Mouse (Mus musculus) kidney, embryonic 15.5 days (tissue): ENCODE measurements around the gene Gm6993. TPM values are rescaled to one million over a fixed set of nuclear protein-coding genes. Genes with fewer than 3 reads are reported as not detected.

ENCODE experiments used
- ATAC-seq: fragments of 200-750 bp; cut with Nextera tagmentation; replicated peaks from 2 replicates; pipeline ENCODE4 v1.8.0; 2017; ENCODE audit warnings: moderate TSS enrichment; ENCODE audit not compliant: low FRiP score
- H3K27ac ChIP-seq: fragments of 300-500 bp; sonication (generic); 2 replicates; pipeline ENCODE4 v1.5.1; 2015; ENCODE audit warnings: mild to moderate bottlenecking, inconsistent platforms
- H3K27me3 ChIP-seq: fragments of 300-500 bp; sonication (generic); 2 replicates; pipeline ENCODE4 v1.6.1; 2015; ENCODE audit warnings: inconsistent platforms
- H3K36me3 ChIP-seq: fragments of 300-500 bp; sonication (generic); 2 replicates; pipeline ENCODE4 v1.6.1; 2015; ENCODE audit warnings: inconsistent platforms
- H3K4me1 ChIP-seq: fragments of 300-500 bp; sonication (generic); 2 replicates; pipeline ENCODE4 v1.6.1; 2015; ENCODE audit warnings: inconsistent platforms
- H3K4me2 ChIP-seq: fragments of 300-500 bp; sonication (generic); 2 replicates; pipeline ENCODE4 v1.6.1; 2015; ENCODE audit warnings: moderate library complexity, mild to moderate bottlenecking, inconsistent platforms
- H3K4me3 ChIP-seq: fragments of 300-500 bp; sonication (generic); replicated peaks from 2 replicates; pipeline ENCODE4 v1.5.1; 2015; ENCODE audit warnings: mild to moderate bottlenecking, inconsistent platforms
- H3K9ac ChIP-seq: fragments of 300-500 bp; sonication (generic); 2 replicates; pipeline ENCODE4 v1.6.1; 2015; ENCODE audit warnings: mild to moderate bottlenecking, inconsistent platforms
- H3K9me3 ChIP-seq: fragments of 300-500 bp; sonication (generic); replicated peaks from 2 replicates; pipeline ENCODE4 v1.6.1; 2016; ENCODE audit warnings: inconsistent platforms
- WGBS: fragments of 180-500 bp; shearing (Covaris S2); methylation state at CpG from one replicate; pipeline ENCODE4 v1.1.7; 2015; ENCODE audit warnings: mixed read lengths; 5-methylcytosine and 5-hydroxymethylcytosine counted together
- polyA plus RNA-seq: library from polyadenylated mRNA; unstranded; fragments of >200 nt; fragmentation: Nextera tagmentation; extraction: Ambion mirVana; gene quantifications from 2 replicates; pipeline ENCODE4 v1.2.1, GENCODE M21; 2015

The Gm6993 gene
- not detected in 2 replicates for polyA plus RNA-seq

DNA sequence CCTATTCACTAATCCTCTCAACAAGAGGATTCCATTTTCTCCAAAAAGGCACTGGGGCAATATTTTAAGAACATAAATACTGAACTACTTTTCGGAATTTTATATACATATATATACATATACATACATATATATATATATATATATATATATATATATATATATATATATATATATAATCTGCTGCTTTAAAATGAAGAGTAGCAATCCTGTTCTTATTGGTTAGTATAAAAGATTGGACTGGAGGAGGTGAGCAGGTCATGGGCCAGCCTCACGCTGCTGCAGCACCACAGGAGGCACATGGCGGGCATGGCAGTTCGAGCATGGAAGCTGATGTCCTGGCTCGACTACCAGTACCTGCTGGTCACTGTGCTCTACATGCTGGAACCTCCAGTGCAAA is at the start of gene Gm6993:
Gene Gm6993 (plus strand): TSS at position 301 of the 400 bp plus-strand sequence.
- Histone ChIP-seq H3K4me3 (no peak within 1 kb of the TSS), H3K9me3 (no peaks in the 10 kb centered on the region), H3K36me3 (no peaks in the 10 kb centered on the region), H3K27me3 (no peaks in the 10 kb centered on the region), H3K27ac (no peak within 1 kb of the TSS), H3K4me1 (peaks cover 11% of the 10 kb centered on the region), H3K4me2 (no peak within 1 kb of the TSS), H3K9ac (no peak within 1 kb of the TSS)
- WGBS, result 89% methylated on average over 5 of the region's 5 CpGs
- ATAC-seq, result no peak

DNA sequence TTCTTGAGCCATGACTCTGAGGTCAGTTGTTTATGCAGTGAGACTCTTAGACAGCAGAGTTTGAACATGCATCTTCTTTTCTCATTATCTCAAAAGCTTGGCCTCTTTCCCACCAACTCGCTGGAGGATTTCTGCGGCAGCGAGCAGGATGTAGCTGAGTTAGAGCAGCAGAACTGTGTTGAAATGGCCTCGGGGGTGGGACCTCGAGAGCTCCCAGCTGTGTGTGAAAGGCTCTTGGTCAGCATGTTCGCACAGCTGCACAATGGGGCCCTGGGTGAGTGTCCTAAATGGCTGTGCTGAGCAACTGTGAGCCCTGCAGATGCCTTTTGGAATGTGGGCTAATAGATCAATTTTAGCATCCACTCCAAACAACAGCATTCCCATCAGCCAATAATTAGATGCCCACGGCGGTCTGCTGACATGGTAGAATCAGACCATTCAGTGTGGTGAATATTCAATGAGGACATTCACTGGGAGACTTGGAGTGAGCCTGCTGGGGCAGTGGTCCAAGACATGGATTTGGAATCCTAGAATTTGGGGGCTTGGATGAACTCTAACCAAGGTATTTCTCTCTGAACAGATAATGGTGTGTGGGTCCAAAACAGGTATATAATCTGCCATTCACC is 49.1 kb upstream of the Gm6993 start:
- H3K9me3 ChIP-seq, result no peaks in the 10 kb centered on the region
- H3K9ac ChIP-seq, result no peak overlapping the region
- 30% methylated on average over 8 of the region's 8 CpGs for WGBS
- peaks cover 23% of the 10 kb centered on the region for H3K4me1 ChIP-seq
- H3K4me3 ChIP-seq, result no peak overlapping the region
- H3K36me3 ChIP-seq, result no peaks in the 10 kb centered on the region
- ATAC-seq, result no peak; the same call in 1 of the 2 replicates
- H3K27ac ChIP-seq, result peak overlapping the region; percentile 72
- H3K27me3 ChIP-seq, result no peaks in the 10 kb centered on the region
- no peak overlapping the region for H3K4me2 ChIP-seq

- H3K9me3 ChIP-seq, result no peaks in the 10 kb centered on the region
- H3K27me3 ChIP-seq, result no peaks in the 10 kb centered on the region
- H3K9ac ChIP-seq, result no peak overlapping the region
- peaks cover 10% of the 10 kb centered on the region; the same call in 1 of the 2 replicates for H3K4me1 ChIP-seq
- no peak overlapping the region for H3K4me3 ChIP-seq
- H3K4me2 ChIP-seq, result no peak overlapping the region
- WGBS, result 75% methylated on average over 1 of the region's 1 CpGs
- ATAC-seq, result no peak
- no peaks in the 10 kb centered on the region for H3K36me3 ChIP-seq
- no peak overlapping the region for H3K27ac ChIP-seq
Measured at GRCm38 (mm10) chr12:31202509-31202908, 38.1 kb upstream of the Gm6993 start.

DNA sequence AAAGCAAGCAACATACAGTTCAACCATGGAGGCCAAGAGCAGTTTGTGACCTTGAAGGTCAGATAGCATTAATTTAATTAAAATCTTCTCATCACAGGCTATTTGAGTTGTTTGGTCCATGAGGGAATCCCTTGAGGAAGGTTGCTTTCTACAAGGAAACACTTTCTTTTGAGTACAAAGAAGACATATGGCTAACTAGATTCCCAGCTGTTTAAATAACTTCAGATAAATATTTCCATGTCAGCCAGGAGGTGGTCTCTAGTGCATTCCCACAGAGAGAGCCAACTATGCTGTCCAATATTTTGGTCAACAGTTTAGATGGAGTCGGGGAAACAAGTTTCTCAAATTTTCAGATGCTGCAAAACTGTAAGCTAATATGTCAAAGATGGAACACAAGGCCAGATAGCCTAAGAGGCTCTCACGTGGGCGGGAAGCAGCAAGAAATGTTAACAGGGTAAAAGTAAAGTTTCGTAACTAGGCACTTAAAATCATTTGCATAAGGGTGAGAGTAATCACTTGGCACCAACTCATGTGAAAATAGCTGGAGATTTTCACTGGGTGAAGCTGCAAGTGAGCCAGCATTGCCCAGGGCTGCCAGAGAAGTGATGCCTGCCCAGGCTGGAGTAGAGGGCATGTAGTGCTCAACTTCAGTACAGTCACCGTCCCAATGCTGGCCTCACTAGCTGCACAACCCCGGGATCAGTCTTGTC is 36.7 kb upstream of the Gm6993 start:
- H3K4me3 ChIP-seq, result no peak overlapping the region
- no peaks in the 10 kb centered on the region for H3K9me3 ChIP-seq
- no peak for ATAC-seq
- H3K4me2 ChIP-seq, result no peak overlapping the region
- H3K27me3 ChIP-seq, result no peaks in the 10 kb centered on the region
- no peak overlapping the region for H3K9ac ChIP-seq
- 80% methylated on average over 6 of the region's 6 CpGs for whole genome bisulfite sequencing
- H3K36me3 ChIP-seq, result no peaks in the 10 kb centered on the region
- no peak overlapping the region for H3K27ac ChIP-seq
- peaks cover 16% of the 10 kb centered on the region; the same call in 1 of the 2 replicates for H3K4me1 ChIP-seq

GRCm38 (mm10) chr12:31204898-31205297 is 35.7 kb upstream of the Gm6993 start:
- H3K4me1 ChIP-seq, result peaks cover 23% of the 10 kb centered on the region; the same call in 1 of the 2 replicates
- ATAC-seq, result no peak
- H3K4me2 ChIP-seq, result no peak overlapping the region
- H3K36me3 ChIP-seq, result no peaks in the 10 kb centered on the region
- no peak overlapping the region for H3K27ac ChIP-seq
- H3K27me3 ChIP-seq, result no peaks in the 10 kb centered on the region
- 93% methylated on average over 3 of the region's 3 CpGs for WGBS
- no peak overlapping the region for H3K9ac ChIP-seq
- H3K9me3 ChIP-seq, result no peaks in the 10 kb centered on the region
- no peak overlapping the region for H3K4me3 ChIP-seq

GRCm38 (mm10) chr12:31205983-31206633 is 34.5 kb upstream of the Gm6993 start:
- 43% methylated on average over 10 of the region's 10 CpGs for WGBS
- Histone ChIP-seq H3K4me3 (no peak overlapping the region), H3K4me1 (peaks cover 19% of the 10 kb centered on the region; the same call in 1 of the 2 replicates), H3K9me3 (no peaks in the 10 kb centered on the region), H3K36me3 (no peaks in the 10 kb centered on the region), H3K27me3 (no peaks in the 10 kb centered on the region), H3K27ac (0 out of 2 replicates have a peak overlapping the region, but pooled peaks have one; percentile 2), H3K9ac (no peak overlapping the region), H3K4me2 (no peak overlapping the region)
- ATAC-seq, result 0 out of 2 replicates have a peak, but pooled peaks have one; percentile 29

- no peak overlapping the region for H3K27ac ChIP-seq
- 49% methylated on average over 6 of the region's 6 CpGs for WGBS
- no peak for ATAC-seq
- no peaks in the 10 kb centered on the region for H3K27me3 ChIP-seq
- no peaks in the 10 kb centered on the region for H3K36me3 ChIP-seq
- no peaks in the 10 kb centered on the region for H3K9me3 ChIP-seq
- H3K4me1 ChIP-seq, result peaks cover 19% of the 10 kb centered on the region; the same call in 1 of the 2 replicates
- H3K9ac ChIP-seq, result no peak overlapping the region
- no peak overlapping the region for H3K4me3 ChIP-seq
- H3K4me2 ChIP-seq, result no peak overlapping the region
Measured at GRCm38 (mm10) chr12:31208766-31209165, 31.8 kb upstream of the Gm6993 start.

DNA sequence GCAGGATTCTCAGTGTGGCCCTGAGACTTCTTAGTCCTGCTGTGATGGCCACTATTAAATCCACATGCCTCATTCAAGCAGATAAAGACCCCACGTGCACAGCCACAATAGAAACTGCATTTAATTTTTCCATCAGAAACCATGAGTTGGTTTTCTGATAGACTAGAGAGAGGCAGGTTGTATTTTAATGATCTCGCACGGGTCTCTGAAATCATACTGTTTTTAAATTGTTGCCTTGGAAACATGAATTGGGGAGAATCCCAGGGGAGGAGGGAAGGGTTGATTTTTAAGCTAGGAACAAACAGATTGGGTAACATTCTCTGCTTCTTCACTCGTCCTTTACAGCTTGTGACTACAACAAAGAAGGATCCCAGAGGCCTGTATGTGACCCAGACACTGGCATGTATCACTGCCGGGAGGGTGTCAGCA is 31.2 kb upstream of the Gm6993 start:
- Histone ChIP-seq H3K27me3 (no peaks in the 10 kb centered on the region), H3K9me3 (no peaks in the 10 kb centered on the region), H3K27ac (no peak overlapping the region), H3K36me3 (no peaks in the 10 kb centered on the region), H3K9ac (no peak overlapping the region), H3K4me2 (no peak overlapping the region), H3K4me3 (no peak overlapping the region), H3K4me1 (peaks cover 19% of the 10 kb centered on the region; the same call in 1 of the 2 replicates)
- WGBS, result 60% methylated on average over 5 of the region's 5 CpGs
- ATAC-seq, result no peak

- Histone ChIP-seq H3K36me3 (no peaks in the 10 kb centered on the region), H3K4me1 (peaks cover 19% of the 10 kb centered on the region), H3K4me2 (no peak overlapping the region), H3K9ac (no peak overlapping the region), H3K27ac (no peak overlapping the region), H3K4me3 (no peak overlapping the region), H3K9me3 (no peaks in the 10 kb centered on the region), H3K27me3 (no peaks in the 10 kb centered on the region)
- WGBS, result 73% methylated on average over 7 of the region's 7 CpGs
- ATAC-seq, result no peak
Measured at GRCm38 (mm10) chr12:31213556-31213955, 27.0 kb upstream of the Gm6993 start.

DNA sequence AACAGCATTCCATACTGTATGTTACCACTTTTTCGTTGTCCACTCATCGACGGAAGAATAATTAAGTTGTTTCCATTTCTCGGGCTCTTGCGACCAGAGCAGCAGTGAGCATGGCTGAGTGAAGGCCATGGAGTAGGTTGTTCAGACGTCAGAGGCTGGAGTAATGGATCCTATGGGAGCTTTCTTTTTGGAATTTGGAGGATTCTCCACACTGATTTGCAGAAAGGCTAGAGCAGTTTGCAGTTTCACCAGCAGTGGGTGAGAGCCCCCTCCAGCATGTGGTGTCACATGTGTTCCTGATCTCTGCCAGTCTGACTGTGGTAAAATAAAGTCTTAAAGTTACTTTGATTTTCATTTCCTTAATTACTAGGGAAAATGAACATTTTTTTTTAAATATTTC is 25.6 kb upstream of the Gm6993 start:
- WGBS, result 57% methylated on average over 6 of the region's 6 CpGs

GRCm38 (mm10) chr12:31217232-31217631 is 23.3 kb upstream of the Gm6993 start:
- Histone ChIP-seq H3K9ac (no peak overlapping the region), H3K9me3 (no peaks in the 10 kb centered on the region), H3K36me3 (no peaks in the 10 kb centered on the region), H3K4me1 (peaks cover 19% of the 10 kb centered on the region; the same call in 1 of the 2 replicates), H3K4me2 (no peak overlapping the region), H3K27ac (0 out of 2 replicates have a peak overlapping the region, but pooled peaks have one; percentile 30), H3K4me3 (no peak overlapping the region), H3K27me3 (no peaks in the 10 kb centered on the region)
- ATAC-seq, result no peak; the same call in 1 of the 2 replicates
- 45% methylated on average over 5 of the region's 5 CpGs for WGBS

More for the DNA sequence above, 25.6 kb upstream of the Gm6993 start:
- H3K4me2 ChIP-seq, result no peak overlapping the region
- H3K4me1 ChIP-seq, result peaks cover 17% of the 10 kb centered on the region; the same call in 1 of the 2 replicates
- no peak overlapping the region for H3K4me3 ChIP-seq
- ATAC-seq, result 0 out of 2 replicates have a peak, but pooled peaks have one; percentile 13
- no peak overlapping the region for H3K27ac ChIP-seq
- H3K36me3 ChIP-seq, result no peaks in the 10 kb centered on the region
- no peaks in the 10 kb centered on the region for H3K9me3 ChIP-seq
- no peaks in the 10 kb centered on the region for H3K27me3 ChIP-seq
- H3K9ac ChIP-seq, result no peak overlapping the region

DNA sequence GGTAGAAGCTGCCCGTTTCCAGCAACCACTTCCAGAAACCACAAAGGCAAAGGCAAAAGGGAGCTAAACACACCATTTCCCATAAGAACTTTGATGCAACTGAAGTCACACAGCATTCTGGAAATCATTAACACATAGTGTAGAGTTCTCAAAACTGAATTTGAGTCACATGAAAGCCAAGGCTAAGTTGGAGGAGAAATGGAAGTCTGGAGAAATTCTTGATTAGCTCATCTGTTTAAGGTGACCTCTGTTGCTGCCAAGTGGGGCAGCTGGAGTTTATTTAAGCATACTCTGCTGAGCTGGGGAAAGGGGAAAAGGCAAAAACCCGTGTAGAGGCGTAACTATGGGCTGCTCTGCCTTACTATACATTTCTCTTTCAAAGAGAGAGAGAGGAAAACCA is 21.8 kb upstream of the Gm6993 start:
- WGBS, result 51% methylated on average over 3 of the region's 3 CpGs
- H3K27me3 ChIP-seq, result no peaks in the 10 kb centered on the region
- H3K36me3 ChIP-seq, result no peaks in the 10 kb centered on the region
- no peaks in the 10 kb centered on the region for H3K9me3 ChIP-seq
- H3K27ac ChIP-seq, result peak overlapping the region; percentile 76
- no peak overlapping the region for H3K9ac ChIP-seq
- no peak overlapping the region for H3K4me3 ChIP-seq
- no peak overlapping the region for H3K4me2 ChIP-seq
- H3K4me1 ChIP-seq, result peaks cover 27% of the 10 kb centered on the region
- no peak for ATAC-seq
